Mouse (Mus musculus) bone marrow, adult 2 months (tissue): ENCODE measurements around the gene Ssna1.

Experiments used
- CTCF ChIP-seq: fragments of 200-500 bp; IDR thresholded peaks from 2 replicates; pipeline ENCODE4 v1.5.1; 2011; ENCODE audit warnings: low read length, control low read depth; ENCODE audit not compliant: control insufficient read depth, insufficient read depth
- POLR2A ChIP-seq: fragments of 200-500 bp; IDR thresholded peaks from 2 replicates; pipeline ENCODE4 v1.6.1; 2011; ENCODE audit warnings: low read depth, mild to moderate bottlenecking, control low read depth, low read length, borderline replicate concordance; ENCODE audit not compliant: control insufficient read depth

- TF ChIP-seq CTCF (no peak), POLR2A (no peak)
Observed at GRCm38 (mm10) chr2:25273010-25273409, 772 bp upstream of the Ssna1 start.
